Mouse (Mus musculus): ENCODE results near the gene Aunip. TPM values are rescaled to one million over a fixed set of nuclear protein-coding genes. Genes with fewer than 3 reads are reported as not detected.

Gene Aunip
- total RNA-seq, 2 experiments from 2014 or later: 0.88 to 1.0 TPM

DNA sequence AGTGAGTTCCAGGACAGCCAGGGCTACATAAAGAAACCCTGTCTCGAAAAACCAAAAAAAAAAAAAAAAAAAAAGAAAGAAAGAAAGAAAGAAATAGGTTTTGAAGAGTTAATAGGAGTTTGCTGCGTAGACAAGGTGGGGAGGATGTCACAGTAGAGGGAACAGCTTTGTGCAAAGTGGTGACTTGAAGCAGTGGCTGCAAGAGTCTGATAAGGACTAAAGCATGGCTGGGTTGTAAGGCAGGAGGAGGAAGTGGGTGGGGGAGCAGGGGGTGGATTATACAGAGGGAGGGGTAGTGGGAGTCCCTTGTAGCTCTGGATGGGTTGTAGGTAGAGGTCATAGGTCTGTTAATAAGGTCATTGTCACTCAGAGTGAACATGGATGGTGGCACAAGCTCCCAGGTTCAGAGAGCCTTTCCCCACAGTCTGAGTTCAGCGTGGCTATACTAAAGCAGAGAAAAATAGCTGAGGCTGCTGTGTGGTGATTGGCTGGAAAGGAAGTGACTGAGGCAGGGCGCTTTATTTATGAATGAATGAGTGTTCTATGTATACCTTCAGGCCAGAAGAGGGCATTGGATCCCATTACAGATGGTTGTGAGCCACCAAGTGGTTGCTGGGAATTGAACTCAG, 4.7 kb upstream of the Aunip start:
- intact Hi-C loops (cut with DNase I): no loop called here
- no peak for DNase-seq (ENCODE audit: extremely low spot score in 1 of 2, low spot score in 2 of 2)

DNA sequence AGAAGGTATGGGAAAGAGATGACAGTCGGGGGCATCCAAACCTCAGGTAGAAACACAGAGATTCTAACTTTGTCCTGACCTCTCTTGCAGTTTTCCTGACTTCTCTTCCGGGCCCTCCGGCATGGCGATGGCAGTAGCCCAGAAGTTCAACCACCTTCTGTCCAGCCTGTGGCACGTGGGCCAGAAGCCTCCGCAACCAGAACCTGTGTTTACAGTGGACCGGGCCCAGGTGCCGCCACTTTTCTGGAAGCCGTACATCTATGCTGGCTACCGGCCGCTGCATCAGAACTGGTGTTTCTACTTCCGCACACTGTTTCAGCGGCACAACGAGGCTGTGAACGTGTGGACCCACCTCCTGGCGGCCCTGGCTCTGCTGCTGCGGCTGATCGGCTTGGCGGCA, 4.1 kb upstream of the Aunip start:
- intact Hi-C loops (cut with DNase I): no loop called here
- no peak for DNase-seq (ENCODE audit: extremely low spot score in 1 of 2, low spot score in 2 of 2)

DNA sequence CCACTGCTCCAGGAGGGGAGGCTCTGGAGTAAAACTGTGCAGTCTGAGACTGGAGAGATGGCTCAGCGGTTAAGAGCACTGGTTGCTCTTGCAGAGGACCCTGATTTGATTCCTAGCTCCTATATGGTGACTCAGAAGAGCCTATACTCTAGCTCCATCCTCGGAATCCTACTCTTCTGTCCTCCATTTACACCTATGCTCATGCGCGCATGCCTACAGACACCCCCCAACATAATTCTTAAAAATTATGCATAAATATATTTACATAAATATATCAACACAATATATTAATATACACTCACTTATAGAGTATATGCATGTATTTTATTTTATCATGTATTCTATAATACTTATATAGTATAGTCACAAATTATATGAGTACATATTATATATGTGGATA, 403 bp upstream of the Aunip start:
- DNase-seq (ENCODE audit: extremely low spot score in 1 of 2, low spot score in 2 of 2): no peak
- intact Hi-C loops (cut with DNase I): no loop called here

DNA sequence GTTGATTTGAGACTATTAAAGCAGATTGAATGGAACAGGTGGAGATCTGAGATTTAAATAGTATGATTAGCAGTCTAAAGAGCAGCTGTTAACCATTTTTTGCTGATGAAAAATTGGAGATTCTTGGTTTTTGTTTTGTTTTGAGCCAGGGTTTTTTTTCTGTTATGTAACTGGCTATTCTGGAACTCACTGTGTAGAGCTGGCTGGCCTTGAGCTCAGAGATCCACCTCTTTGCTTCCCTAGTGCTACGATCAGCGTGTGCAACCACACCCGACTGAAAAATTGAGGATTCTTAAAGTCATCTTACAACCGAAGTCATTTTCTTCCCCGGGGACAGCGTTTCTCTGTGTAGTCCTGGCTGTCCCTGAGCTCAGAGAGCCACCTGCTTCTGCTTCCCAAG, 931 bp downstream of the Aunip start:
- no peak for DNase-seq (ENCODE audit: extremely low spot score in 1 of 2, low spot score in 2 of 2)
- intact Hi-C loops (cut with DNase I): no loop called here

- DNase-seq (ENCODE audit: extremely low spot score in 1 of 2, low spot score in 2 of 2): peak in 1 of 2 experiments; percentile 85
- intact Hi-C loops (cut with DNase I): no loop called here
Observed at GRCm38 (mm10) chr4:134512798-134513197, 2.0 kb downstream of the Aunip start.

DNA sequence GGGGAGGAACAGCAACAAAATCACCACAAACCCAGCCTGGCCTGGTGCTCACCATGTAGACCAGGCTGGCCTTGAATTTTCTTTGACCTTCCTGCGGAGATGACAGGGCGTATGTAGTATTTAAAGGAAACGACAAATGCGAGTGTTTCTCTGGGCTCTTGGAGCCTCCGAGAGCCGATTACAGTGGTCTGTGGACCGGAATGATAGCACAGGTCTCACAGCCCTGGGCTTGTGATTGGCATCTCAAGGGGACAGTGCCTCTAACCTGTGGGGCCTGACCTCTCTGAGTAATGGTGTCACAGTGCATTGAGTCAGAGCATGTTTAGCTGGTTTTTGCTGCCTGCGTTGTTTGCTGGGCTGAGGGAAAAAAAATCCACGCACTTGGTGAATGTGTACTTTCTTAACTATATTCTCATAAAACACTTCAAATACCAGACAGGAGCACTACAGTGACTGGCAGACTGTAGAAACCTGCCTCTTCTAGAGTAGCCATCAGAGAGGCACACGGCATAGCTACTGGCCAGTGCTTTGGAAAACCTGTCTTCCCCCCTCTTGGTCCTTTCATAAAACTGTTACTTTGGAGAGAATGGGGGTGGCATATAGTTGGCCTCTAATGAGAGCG, 3.6 kb downstream of the Aunip start:
- DNase-seq (ENCODE audit: extremely low spot score in 1 of 2, low spot score in 2 of 2): peak in 1 of 2 experiments; percentile 12
- intact Hi-C loops (cut with DNase I): no loop called here

DNA sequence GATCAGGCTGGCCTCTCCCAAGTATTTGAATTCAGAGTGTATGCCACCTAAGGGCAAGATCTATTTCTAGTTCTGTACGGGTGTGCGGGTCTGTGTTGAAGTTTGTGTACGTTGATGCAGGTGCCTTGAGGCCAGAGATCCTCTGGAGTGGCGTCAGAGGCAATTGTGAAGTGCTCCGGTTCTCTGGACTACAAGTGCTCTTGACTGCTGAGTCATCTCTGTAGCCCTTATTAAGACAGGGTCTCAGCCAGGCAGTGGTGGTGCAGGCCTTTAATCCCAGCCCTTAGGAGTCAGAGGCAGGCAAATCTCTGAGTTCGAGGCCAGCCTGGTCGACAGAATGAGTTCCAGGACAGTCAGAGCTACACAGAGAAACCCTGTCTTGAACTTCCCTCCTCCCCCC, 4.8 kb downstream of the Aunip start:
- intact Hi-C loops (cut with DNase I): no loop called here
- DNase-seq (ENCODE audit: extremely low spot score in 1 of 2, low spot score in 2 of 2): no peak

DNA sequence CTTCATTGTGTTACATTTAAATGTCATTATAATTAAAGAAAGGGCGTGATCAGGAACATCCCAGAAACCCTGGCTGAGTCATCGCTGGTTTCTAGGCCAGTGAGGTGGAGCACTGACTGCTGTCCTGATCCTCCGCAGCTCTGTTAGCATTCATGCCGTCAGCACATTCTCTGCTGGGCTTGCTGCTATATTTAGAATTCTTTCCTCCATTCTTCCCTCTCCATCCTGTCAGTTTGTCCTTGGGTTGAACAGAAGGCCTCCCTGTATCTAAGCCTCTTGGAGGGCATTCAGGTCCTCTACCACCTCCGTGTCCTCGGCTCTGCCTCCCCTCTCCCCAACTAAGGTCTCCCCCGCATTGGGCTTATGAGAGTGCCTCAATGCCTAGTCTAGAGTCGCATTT, 6.2 kb downstream of the Aunip start:
- intact Hi-C loops (cut with DNase I): no loop called here
- DNase-seq (ENCODE audit: extremely low spot score in 1 of 2, low spot score in 2 of 2): no peak

DNA sequence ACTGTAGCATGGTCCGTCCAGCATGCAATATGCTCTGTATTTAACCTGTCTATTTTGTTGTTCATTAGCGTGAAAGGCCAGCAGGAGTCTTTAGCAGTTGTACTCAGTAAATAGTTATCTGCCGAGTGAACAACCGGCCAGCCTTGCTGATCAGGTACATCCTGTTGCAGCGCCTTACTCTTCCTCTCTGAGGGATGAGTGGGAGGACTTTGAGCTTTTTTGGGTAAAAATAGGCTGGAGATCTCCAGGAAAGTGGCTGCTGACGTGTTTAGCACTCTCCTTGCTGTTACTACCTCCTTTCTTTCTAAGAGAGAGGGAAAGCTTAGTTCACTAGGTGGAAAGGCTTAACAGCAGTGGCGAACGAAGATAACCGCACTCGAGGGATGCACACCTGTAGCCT, 6.9 kb downstream of the Aunip start:
- no peak for DNase-seq (ENCODE audit: extremely low spot score in 1 of 2, low spot score in 2 of 2)
- intact Hi-C loops (cut with DNase I): no loop called here

GRCm38 (mm10) chr4:134518541-134518940, 7.7 kb downstream of the Aunip start:
- DNase-seq (ENCODE audit: extremely low spot score in 1 of 2, low spot score in 2 of 2): no peak
- intact Hi-C loops (cut with DNase I): no loop called here

- no peak for DNase-seq (ENCODE audit: extremely low spot score in 1 of 2, low spot score in 2 of 2)
- intact Hi-C loops (cut with DNase I): no loop called here
Observed at GRCm38 (mm10) chr4:134519281-134519680, 8.5 kb downstream of the Aunip start.

DNA sequence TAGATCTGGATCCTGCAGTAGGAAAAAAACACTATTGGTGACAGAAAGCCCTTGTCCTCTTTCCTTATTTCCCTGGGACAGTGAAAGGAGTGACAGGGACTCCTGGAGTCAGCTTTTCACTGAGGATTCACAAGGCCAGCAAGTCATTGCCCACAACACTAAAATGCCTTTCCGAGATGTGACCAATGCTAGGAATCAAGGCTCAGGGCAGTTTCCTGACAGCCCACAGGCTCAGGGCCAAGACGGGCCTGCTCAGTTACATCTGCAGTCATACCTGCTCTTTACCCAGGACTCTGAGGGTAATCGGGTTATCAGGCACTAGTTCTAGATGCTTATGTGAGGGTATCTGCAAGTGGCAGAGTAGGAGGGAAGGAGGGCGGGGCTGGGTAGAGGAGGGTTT, 12.6 kb downstream of the Aunip start:
- intact Hi-C loops (cut with DNase I): no loop called here
- DNase-seq (ENCODE audit: extremely low spot score in 1 of 2, low spot score in 2 of 2): peak in 1 of 2 experiments; percentile 18

GRCm38 (mm10) chr4:134525806-134526205, 15.0 kb downstream of the Aunip start:
- intact Hi-C loops (cut with DNase I): no loop called here
- DNase-seq (ENCODE audit: extremely low spot score in 1 of 2, low spot score in 2 of 2): no peak

DNA sequence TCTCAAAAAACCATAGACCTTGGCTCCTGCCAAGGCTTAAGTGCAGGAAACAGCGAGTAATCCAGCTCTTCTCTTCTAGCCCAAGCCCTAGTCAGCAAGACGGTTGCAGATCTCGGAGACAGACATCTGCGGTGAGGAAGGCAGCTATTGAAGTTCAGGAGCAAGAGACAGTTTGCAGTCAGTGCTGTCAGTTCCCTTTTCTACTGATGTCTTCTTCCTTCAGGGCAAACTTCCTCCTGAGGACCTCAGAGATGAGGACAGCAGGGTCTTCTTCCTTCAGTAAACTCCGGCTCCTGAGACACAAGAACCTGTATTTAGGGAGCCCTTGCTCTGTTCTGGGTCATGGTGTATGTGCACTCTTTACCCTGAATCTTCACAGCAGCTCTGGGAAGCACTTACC, 15.4 kb downstream of the Aunip start:
- intact Hi-C loops (cut with DNase I): no loop called here
- DNase-seq (ENCODE audit: extremely low spot score in 1 of 2, low spot score in 2 of 2): no peak

GRCm38 (mm10) chr4:134532928-134533327, 22.1 kb downstream of the Aunip start:
- DNase-seq (ENCODE audit: extremely low spot score in 1 of 2, low spot score in 2 of 2): no peak

DNA sequence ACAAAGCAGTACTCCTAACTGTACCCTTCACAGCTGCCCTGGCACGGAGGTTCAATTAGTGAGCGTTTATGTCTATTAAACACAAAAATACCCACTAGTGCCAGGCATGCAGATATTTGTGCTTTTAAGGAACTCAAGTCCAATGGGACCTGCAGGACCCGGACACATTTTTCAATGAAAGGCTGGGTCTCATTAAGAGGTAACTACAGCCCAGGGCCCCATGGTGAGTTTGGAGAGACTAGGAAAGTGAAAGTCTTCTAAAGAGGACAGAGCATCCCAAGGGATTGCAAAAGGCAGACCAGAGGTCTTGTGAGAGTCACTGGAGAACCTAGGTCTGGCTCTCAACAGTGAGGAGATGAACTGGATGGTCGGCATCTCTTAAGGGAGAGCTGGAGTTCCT, 22.6 kb downstream of the Aunip start:
- no peak for DNase-seq (ENCODE audit: extremely low spot score in 1 of 2, low spot score in 2 of 2)
- intact Hi-C loops (cut with DNase I): no loop called here

More at GRCm38 (mm10) chr4:134532928-134533327, 22.1 kb downstream of the Aunip start:
- intact Hi-C loops (cut with DNase I): no loop called here

DNA sequence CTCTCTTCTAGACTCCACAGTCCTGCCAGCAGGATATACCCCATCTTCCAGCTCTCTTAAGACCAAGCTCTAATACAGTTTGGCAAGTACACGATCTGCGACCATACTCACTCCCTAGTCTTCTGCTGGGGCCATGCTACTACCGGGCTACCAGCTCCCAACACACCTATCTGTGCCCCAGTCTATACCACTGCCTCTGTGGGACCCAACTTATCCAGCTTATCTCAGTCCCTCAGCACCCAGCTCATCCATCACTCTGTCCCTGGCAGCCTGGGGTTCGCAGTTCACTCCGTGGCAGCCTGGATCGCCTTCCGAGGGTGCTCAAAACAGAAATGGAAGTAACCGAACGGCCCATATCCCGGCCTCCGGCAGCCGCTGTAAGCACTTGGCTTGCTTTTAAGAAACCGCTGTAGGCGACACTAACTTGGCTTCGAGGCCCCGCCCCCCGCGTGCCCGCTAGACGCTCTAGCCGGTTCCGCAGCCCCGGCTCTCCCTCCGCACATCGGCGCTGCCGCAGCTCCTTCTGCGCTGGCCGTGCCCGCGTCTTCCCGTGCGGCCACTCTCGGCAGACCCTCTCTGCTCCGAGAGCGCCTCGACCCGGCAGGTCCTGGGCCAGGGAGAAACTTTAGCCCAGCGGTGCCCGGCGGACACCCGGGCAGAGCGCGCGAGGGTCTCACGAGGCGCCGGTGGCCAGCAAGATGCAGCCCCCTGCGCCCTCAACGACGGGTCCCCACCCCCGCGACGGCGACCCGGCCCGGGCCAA, 23.5 kb downstream of the Aunip start:
- intact Hi-C loops (cut with DNase I): no loop called here
- peak in 1 of 2 experiments; percentile 86 for DNase-seq (ENCODE audit: extremely low spot score in 1 of 2, low spot score in 2 of 2)

GRCm38 (mm10) chr4:134534932-134535786, 24.4 kb downstream of the Aunip start, which contains the start of gene Mtfr1l:
Gene Mtfr1l (minus strand): TSS chr4:134535387.
- intact Hi-C loops (cut with DNase I): no loop called here
- DNase-seq (ENCODE audit: extremely low spot score in 1 of 2, low spot score in 2 of 2): peak; percentile 95 to 99

DNA sequence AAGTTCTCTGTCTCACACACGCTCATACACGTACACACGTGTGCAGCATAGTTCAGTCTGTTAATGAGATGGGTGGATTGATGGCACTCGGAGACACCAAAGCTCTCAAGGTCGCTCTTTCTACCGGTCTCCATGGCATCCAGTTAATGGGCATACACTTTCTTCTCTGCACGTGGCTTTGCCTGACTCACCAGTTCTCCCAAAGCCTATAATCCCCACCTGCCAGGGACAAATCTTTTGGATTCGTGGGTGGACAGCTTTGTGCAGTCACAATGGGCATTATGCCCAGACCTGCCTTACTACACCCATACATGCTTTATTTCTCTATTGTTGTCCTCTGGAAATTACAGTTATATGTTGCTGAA, 25.0 kb downstream of the Aunip start:
- no peak for DNase-seq (ENCODE audit: extremely low spot score in 1 of 2, low spot score in 2 of 2)
- intact Hi-C loops (cut with DNase I): no loop called here

All from left cerebral cortex, postnatal 10 days (tissue).